Mouse (Mus musculus) leukemia stem cell, adult 10-12 weeks (primary cell): ENCODE data around the gene Gjb6. TPM values are rescaled to one million over a fixed set of nuclear protein-coding genes. Genes with fewer than 3 reads are reported as not detected.

Experiments
- polyA plus RNA-seq: library from polyadenylated mRNA; stranded (reverse); fragments of >175 nt; gene quantifications from 2 replicates; pipeline ENCODE4 v1.2.3, GENCODE M21; 2012; ENCODE audit warnings: low replicate concordance

Gene Gjb6
- not detected in 2 replicates for polyA plus RNA-seq

DNA sequence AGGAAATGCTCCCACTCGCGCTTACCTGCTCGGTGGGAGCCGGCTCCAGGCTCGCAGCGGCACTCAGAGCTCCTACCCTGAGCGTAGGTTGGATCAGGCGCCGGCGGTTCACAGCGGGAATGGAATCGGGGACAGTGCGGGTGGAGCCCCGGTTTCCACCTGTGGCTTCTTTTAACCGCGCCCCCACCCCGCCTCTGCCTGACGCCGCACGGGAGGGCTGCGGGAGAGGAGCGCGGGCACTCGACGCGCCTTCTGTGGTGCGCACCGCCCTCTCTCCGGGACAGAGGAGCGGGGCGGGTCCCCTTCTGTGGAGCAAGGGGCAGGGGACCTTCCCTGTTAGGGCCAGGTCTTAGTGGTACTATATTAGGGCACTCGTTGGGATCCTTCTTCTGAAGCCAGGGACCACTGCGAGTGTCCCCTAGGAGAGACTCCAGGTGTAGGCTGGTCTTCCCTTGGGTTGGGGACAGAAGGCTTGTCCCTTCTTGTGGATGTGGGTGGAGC lies at the start of gene Gjb6:
Gene Gjb6, minus strand, starts transcription at position 451 of the 501 bp plus-strand sequence.

GRCm38 (mm10) chr14:57115823-57116544 lies 17.4 kb downstream of the Gjb6 start, which contains the start of gene Gm4491:
Gm4491 (minus strand) TSS chr14:57115883.

GRCm38 (mm10) chr14:57104106-57105023 lies 29.0 kb downstream of the Gjb6 start, which contains the start of gene Gjb2:
Gjb2 (minus strand) TSS chr14:57104702.

Other genes with a start within 250 kb of the Gjb6 start
- 0.19 and 1.5 TPM in 2 replicates for gene Zmym2, start 247.0 kb downstream of the Gjb6 start, polyA plus RNA-seq
- gene Gja3, start 75.5 kb downstream of the Gjb6 start, polyA plus RNA-seq = not detected in 2 replicates
- gene Gjb2, start 28.9 kb downstream of the Gjb6 start, polyA plus RNA-seq = 0.11 TPM in 1 of 2 replicates, not detected in the other
- not detected in 2 replicates for gene Gm4491, start 17.7 kb downstream of the Gjb6 start, polyA plus RNA-seq